Mouse (Mus musculus) gastrocnemius, postnatal 10 days (tissue): ENCODE measurements around the gene Prpf6. TPM values are rescaled to one million over a fixed set of nuclear protein-coding genes. Genes with fewer than 3 reads are reported as not detected.
A peak's percentile ranks its signal among the peaks of the same experiment; 100 is the strongest.

Experiments used
- DNase-seq: peaks from one replicate; pipeline ENCODE4 v3.0.0; 2021; ENCODE audit warnings: mixed read lengths
- total RNA-seq, 2 experiments: library from RNA; stranded (reverse); gene quantifications; 2 replicates each; pipeline ENCODE4 v1.2.3; 2021

Prpf6 gene
- total RNA-seq, 2 experiments from 2014 or later, result 26.7 to 33.4 TPM

DNA sequence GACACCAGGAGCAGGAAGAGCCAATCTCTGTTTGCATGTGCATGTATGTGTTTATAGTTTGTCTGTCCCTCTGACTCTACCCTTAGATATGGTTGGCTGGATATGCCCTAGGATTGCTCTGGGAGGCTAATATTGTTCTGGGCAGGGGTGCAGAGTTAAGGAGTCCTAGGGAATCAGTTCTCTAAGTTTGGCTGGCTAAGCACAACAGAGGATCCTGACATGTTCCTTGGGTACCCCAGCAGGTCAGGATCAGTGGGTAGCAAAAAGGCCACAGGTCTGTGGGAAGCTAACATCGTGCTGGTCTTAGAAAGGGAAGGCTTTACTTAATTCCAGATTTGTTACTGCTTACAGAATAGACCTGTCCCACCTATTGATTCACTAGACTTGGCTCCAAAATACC lies 12.0 kb upstream of the Prpf6 start:
- DNase-seq, result peak; percentile 1

DNA sequence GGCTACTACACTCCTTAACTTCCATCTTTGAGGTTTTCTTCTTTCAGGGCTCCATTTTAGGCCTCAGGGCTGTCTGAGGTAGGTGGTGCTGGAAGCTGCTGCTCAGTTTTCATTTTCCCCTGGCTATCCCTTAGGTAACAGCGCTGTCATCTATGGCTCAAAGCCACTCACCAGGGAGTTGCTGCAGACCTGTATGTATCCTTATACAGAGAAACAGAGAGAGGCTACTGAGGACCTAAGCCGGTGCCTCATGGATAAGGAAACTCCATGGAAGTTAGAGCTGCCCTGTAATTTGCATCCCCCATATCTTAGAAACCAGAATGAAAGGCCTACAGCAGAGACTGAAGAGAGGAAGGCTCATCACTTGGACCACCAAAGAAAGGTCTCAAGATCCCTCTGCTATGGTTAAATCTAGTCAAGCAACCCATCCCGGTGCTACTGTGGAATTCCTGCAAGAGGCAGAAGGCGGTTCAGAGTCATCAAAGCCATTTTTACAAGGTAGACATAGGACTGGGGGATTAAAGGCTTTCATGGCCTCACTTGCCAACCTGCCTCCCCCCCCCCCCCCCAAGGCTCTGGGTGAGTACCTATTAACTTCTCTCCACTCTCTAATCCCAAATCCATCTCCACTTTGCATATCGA lies 11.4 kb upstream of the Prpf6 start:
- DNase-seq, result no peak

DNA sequence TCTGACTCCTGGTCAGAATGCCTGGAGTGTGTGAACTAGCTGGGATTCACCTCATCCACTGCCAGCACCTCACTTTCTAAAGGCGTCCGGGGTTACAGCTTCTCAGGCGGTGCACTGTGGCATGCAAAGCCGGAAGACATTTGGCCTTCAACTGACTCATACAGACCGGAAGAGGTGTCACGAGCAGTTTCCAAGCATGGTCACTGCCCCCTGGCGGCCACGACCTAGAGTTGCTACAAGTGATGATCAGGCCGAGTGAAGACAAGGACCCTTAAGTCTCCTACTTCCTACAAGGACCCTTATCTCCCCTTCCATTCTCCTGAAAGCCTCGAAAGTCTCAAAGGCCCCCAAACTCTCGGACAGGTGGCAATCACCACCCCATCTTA lies 10.7 kb upstream of the Prpf6 start:
- DNase-seq, result peak; percentile 81

DNA sequence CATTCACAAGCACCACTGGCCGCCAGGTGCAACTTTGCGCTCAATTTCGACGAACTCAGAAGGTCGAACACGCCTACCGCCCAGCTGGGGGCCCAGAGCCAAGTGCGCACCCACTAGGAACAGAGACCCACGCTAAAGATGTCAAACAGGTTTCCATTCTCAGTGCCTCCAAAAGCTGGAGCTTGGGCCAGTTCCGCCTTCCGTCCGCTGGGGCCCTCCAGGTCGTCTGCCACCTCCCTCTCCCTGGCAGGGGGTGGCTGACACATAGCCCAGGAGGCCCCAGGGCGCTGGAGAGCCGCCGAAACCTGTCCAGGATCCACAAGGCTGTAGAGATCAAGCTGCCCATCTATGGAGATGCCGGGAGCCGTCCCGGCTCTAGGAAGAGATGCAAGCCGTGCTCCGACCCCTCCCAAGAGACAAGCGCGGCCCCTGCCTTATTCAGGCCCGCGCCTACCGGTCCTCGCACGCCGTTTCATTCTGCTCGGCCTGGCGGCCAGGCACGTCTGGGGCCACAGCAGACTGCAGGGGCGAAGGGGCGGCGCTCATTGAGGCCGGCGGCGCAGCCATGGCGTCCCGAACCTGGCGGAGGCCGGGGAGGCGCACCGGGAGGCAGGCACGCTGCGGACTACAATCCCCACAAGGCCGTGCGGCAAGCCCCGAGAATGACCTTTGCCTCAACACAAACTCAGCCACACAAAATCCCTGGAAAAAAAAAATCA lies 10.1 kb upstream of the Prpf6 start:
- DNase-seq, result peak; percentile 85

DNA sequence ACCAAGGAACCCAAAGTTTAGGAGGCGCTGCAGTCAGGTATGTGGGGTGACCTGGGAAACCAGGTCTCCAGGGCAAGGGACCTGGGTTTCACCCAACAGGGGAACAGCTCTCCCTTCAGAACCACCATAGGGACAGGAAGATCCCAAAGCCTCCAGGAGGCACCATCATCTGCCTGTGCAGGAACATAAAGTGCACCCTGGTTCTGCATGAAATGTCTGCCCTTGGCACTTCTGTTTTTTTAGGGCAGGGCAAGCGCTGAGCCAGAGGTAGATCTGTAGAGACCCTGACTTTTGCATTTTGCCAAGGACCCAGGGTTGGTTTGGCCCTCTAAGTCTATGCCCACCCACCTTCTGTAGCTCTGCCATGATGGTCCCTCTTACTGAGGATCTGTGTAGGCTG lies 9.3 kb upstream of the Prpf6 start:
- peak; percentile 2 for DNase-seq

DNA sequence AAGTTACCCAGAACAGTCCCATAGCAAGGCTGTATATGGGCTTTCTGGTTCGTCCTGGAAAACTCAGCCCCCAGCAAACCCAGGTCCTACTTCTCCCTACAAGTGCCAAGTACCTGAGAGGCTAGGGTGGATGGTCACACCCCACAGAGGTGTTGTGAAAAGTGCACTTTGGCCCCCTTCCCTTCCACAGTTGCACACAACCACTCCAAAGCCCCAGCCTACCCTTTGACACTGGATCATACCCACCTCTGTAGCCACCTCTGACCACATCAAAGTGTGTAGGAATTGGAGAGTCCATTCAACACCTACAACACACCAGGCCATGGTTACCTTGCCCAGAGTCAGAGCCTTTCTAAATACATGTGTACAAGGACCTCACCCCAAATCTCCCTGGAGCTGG lies 8.7 kb upstream of the Prpf6 start:
- DNase-seq, result no peak

DNA sequence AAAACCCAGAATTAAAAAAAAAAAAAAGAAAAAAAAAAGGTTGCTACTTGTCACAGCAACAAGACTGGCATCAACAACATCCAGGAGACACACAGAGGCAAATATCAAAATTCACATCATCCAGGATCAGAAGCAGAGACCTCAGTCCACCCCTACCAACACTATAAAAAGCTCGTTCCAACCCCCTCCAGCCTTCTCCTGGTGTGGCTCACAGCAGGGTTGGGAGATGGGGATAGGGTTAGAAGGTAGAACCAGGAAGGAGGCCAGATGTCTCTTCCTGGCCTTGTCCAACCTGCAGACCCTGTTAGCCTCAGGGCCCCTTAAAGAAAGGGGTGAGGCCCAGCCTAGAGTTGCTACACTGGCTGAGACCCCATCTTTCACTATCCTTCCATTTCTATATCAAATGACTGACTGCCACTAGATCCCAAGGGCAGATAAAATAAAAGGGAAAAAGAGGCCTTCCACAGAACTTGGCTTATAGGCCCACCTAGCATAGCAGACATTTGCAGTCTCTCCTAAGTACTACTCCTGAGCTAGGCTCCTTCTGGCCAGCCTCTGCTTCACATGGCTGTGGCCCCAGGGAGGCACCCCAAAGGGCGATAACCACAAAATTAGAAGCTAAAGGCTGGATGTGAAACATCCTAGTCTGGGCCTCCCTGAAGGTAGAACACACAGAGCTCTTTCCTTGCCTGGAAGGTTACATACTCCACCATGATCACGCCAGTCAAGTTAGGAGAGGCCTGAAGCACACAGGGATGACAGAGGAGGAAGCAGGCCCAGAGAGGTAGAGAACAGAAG lies 8.0 kb upstream of the Prpf6 start:
- no peak for DNase-seq

DNA sequence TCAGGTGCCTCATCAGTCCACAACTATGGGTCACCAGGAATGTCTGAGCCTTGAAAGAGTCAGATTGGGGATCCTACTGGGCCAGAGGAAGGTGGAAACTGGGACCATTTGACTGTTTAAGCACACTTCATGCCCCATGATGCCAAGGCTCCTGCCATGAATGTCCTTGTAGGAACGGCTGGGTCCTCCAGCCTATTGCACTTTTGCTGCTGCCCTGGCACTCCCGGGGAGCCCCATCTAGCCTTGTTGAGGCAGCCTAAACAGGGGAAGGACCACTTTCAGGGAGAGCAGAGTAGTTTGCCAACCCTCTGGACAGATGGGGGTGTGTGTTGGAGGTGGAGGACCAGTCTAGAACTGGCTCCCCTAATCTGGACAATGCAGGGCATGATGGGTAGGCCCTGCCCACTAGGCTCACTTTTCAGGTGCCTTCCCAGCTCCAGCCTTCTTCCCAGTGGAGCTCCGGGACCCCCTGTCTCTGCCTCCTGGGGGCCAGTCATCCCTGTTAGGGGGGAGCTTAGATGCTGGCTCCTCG lies 7.2 kb upstream of the Prpf6 start, which contains the start of gene Uckl1:
Uckl1 (minus strand) TSS at position 482 of the 532 bp plus-strand sequence.
- DNase-seq, result no peak

DNA sequence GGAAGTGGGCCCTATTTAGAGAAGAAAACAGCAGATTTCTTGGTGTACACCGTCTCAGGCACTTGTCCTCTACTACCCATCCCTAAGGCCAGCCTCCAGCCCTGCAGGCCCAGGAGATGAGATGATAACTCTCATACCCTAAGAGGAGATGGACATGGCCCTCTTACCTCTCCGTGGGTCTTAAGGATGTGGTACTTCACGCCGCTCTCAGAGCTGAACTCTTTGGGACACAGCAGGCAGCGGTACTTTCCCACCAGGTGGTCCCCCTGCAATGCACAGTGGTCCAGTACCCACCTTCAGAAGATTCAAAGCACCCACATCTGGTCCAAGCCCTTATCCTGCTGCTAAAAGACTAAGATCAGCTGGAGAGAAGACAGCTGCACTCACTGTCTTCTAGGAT lies 6.2 kb upstream of the Prpf6 start:
- DNase-seq, result no peak

DNA sequence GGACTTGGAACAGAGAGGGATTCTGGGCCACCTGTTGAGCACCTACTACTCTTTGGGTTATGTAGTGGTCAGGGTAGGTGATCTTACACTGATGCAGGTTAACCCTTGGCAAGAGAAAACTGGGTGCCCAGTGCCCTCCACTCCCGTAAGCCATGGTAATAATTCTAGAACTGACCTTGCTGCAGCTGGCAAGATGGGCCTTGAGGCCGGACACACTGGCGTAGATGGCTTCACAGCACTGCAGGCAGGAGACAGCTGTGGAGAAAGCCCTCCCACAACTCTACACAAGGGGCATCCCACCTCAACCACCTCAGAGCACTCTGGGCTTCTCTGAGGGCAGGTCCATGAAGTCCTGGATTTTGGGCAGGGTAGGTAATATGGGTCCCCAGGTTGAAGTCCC lies 5.5 kb upstream of the Prpf6 start:
- no peak for DNase-seq

DNA sequence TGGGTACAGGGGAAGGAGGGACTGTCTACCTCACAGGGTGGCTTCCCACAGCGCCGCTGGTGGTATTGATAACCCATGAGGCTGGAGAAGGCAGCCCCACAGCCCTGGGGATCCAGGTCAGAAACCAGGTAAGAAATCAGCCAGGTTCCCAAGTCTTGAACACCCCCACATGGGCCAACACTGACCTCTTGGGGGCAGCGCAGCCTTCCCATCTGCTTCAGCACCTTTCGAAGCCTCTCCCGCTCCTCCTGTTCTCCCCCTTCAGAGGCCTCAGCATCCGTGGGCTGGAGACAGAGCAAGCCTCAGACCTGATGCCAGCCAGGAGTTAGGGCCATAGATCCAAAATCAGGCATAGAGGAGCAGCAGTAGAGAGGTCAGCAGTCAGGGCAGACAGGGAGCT lies 3.9 kb upstream of the Prpf6 start:
- DNase-seq, result no peak

DNA sequence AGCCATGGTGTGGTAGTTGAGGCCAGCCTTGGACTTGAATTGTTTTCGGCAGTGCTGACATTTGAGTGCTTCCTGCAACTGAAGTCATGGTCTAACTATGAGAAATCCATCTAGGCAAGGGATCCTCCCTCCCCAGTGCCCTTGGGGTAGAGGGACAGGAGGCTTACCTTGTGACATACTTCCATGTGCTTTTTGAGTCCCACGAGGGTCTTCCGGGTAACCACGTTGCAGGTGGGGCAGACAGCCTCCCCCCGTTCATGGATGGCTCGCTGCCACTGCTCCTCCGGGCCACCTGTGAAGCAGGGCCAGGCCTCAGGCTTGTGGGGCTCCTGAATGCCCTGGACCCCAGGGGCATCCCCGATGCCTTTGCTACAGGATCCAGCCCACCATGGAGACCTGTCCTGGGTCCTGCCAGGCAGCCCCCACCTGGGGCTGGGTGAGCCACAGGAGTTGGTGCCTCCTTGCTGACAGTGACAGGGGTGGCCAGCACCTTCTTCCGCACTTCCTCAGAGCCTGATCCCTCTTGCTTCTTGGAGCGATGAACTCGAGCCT lies 3.4 kb upstream of the Prpf6 start:
- DNase-seq, result no peak

DNA sequence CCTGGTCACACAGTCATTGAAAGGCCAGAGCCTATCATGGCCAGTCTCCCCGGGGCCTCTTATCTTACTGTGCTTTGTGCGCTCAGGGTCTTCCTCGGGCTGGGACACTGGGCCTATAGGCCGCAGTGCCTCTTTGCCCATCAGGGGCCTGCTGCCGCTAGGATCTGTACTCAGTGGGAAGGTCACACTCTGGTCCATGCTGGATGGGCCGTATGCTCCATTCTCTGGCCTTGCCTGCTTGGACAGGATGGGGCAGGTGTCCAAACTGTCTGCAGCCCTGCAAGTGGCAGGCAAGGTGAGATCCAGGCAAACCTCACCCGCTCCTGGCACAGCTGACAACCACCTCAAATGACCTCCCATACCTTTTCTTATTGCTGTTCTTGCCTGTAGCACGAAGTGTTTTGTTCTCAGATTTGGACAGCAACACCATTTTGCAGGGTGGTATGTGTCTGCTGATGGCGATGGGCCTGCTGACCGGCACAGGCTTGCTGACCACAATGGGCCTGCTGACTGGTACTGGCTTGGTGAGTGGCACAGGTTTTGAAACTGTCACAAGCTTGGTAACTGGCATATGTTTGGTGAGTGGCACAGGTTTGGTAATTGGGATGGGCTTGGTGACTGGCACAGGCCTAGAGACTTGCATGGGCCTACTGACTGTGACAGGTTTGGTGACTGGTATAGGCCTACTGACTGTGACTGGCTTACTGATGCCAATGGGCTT lies 2.5 kb upstream of the Prpf6 start:
- no peak for DNase-seq

DNA sequence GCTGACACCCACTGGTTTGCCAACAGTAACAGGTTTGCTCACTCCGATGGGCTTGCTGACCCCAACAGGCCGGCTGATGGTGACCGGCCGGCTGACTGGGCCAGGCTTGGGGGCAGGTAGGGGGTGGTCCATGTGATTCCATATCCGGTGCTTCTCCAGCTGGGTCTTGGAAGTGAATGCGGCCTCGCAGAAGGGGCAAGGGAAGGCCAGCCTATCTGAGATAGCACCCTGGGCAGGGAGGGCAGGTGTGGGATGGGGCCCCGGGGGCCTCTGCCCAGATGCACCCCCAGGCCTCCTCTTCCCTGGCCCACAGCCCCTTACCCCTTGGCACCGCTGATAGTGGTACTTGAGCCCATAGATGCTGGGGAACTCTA lies 1.9 kb upstream of the Prpf6 start:
- DNase-seq, result no peak

DNA sequence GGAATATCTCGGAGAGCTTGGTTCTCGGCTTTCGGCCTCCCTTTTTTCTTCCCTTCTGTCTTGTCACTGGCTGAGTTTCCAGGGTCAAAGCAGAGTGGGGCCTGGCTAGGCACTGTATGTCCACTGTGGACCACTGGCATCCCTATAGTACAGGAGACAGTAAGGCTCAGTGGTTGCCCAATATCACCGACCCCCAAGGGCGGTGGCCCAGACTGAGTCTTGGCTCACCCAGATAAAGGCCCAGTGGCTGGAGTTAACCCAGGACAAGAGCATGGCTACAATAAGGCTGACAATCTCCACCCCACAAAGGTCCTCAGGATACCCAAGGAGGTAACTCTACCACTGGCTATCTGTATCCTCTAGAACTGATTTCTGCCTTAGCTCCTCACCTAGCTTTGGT lies 1.2 kb upstream of the Prpf6 start:
- no peak for DNase-seq

DNA sequence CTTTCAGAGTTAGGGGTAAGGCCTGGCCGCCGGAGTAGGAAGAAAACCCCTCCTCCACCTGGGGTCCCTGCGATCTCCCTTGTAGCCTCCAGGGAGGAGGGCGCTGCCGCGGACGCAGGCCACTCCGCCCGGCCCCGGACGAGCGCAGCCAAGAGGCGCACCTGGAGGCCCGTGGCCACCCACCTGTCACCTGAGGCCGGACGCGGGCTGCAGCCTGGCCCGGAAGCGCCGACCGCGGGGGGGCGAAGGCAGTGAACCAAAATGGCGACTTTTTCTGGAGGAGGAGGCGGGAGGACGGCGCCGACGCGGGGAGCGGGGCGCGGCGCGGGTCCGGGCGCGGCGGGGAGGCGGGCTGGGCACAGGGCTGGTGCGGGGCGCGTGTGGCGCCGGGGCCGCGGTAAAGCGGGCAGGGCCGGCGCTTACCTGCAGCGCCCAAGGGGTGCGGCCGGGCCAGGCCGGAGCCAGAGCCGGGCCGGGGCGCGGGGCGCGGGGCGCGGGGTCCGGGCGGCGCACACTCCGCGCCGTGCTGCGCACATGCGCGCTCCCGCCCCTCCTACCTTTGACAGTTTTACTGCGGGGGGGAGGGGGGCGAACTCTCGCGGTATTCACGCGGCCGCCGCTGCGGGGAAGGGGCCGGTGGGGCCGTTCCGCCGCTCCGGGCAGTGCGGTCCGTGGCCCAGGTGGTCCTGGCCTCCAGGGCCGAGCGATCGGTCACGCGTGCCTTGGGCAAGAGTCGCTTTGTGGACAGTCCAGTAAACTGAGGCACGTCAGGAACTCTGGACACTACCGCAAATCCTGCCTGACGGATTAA lies 768 bp downstream of the Prpf6 start, which contains the start of gene Zfp512b:
Zfp512b (minus strand) TSS at position 573 of the 811 bp plus-strand sequence.
- DNase-seq, result peak; percentile 74

DNA sequence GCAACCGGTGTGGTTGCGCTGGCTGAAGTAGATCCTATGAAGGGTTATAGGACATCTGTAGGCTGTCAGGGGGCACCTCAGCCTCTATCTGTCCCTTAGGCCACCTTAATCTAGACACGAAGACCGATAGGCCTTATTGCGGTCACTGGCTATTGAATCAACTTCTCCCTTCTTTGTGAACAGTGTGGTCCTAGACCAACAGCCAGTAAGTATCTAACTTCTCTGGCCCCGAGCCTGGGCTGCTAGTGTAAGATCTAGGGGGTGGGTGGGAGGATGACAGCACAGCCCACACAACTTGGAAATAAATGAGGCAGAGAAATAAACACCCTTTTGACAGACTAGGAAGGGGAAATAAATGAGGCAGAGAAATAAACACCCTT lies 1.4 kb downstream of the Prpf6 start:
- DNase-seq, result no peak

DNA sequence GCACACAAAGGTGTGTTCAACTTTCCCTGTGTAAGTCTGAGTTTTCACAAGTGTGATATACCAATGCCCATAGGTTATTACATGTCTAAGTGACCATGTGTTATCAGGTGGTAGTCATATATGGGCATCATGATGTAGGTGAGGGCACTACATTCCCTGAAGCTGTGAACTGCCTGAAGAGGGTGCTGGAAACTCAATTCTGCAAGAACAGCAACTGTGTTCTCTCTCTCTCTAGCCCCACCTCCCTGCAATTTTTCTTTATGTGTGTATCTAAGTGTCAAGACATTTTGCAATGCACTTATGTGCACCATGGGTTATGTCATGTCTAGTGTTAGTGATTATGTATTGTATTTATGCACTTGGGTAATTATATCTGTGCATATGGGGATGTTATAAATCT lies 2.3 kb downstream of the Prpf6 start:
- no peak for DNase-seq

DNA sequence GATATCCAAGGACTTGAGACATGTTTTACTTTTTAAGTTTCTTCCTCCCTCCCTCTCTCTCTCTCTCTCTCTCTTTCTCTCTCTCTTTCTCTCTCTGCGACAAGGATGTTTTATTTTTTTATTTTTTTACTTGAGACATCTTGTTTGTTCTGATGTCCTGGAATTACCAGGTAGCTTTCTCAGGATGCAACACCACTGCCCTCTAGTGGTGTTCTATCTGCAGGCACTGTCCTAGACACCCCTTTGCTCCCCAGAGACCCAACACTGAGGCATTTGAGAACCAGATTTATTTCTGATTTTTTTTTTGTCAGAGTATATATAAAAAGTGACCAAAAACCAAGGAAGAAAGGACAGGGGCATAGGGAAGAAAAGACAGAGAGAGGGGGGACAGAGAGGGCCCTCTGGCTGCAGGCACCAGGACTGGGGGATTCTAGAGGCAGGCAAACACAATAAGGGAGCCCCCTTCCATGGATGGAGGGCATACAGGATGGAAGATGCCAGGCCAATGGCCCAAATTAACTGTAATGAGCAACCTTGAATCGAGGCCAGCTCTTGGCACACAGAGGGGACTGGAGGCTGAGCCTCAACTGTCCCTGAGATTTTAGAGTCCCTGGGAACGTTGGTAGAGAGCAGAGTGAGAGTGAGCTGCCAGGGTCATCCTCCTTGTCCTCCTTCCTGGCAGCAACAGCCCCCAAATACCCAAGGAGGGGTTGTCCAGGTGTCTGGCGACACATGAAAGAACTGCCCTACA lies 3.5 kb downstream of the Prpf6 start:
- DNase-seq, result no peak

DNA sequence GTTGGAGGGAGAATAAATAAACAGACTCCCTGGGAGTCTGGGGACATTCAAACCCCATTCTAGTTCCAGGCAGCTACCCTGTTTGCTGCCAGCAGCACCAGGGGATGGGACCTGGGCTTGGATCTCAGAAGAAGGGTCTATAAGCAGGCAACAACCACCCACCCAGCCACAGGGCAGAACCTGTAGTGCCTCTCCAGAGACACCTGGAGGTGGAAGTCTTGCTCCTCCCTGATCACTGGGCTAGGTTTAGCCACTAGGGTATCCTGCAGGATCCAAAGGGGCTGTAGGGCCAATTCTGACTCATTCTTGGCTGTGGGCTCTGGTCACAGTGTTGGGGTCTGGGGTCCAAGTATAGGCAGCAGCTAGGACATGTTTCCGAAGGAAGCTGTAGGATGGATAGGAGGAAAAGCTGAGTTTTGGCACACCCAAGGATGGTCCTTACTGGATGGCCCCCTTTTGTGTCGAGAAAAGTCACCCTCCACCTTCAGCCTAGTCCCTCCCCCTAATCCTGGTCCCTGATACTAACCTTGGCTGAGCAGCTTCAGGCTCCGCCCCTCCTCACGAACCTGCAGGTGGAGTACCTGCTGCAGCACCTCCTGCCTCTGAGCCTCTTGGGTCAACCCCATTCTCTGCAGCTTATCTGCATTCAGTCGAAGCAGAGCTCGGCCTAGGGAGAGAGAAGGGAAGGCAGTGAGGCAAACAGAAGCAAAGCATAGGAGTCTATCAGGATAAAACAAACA lies 4.7 kb downstream of the Prpf6 start:
- DNase-seq, result no peak
